Mouse (Mus musculus) E14TG2a.4 (cell line): ENCODE data around the gene Cby3.

Source experiments
- H3K27me3 ChIP-seq: 2 replicates; pipeline ENCODE4 v1.6.1; 2014; ENCODE audit warnings: low read length, control low read depth; ENCODE audit not compliant: insufficient read depth
- H3K36me3 ChIP-seq: 2 replicates; pipeline ENCODE4 v1.6.1; 2014; ENCODE audit warnings: low read length, control low read depth; ENCODE audit not compliant: insufficient read depth
- H3K4me1 ChIP-seq: replicated peaks from 2 replicates; pipeline ENCODE4 v1.6.1; 2014; ENCODE audit warnings: low read depth, low read length, control low read depth
- H3K4me3 ChIP-seq: replicated peaks from 2 replicates; pipeline ENCODE4 v1.5.1; 2014; ENCODE audit warnings: mild to moderate bottlenecking, low read length
- H3K9me3 ChIP-seq: 2 replicates; pipeline ENCODE4 v1.6.1; 2014; ENCODE audit warnings: low read length, control low read depth
- CTCF ChIP-seq: conservative IDR thresholded peaks from 2 replicates; pipeline ENCODE4 v1.5.1; 2014; ENCODE audit warnings: low read length
- NANOG ChIP-seq: IDR thresholded peaks from 2 replicates; pipeline ENCODE4 v1.6.1; 2014; ENCODE audit warnings: borderline replicate concordance, low read length, mixed read lengths
- POU5F1 ChIP-seq: IDR thresholded peaks from 2 replicates; pipeline ENCODE4 v1.6.1; 2014; ENCODE audit warnings: low read length, borderline replicate concordance

Cby3 gene

GRCm38 (mm10) chr11:50370969-50371368, 16.7 kb downstream of the Cby3 start:
- peaks cover 27% of the 10 kb centered on the region for H3K27me3 ChIP-seq

DNA sequence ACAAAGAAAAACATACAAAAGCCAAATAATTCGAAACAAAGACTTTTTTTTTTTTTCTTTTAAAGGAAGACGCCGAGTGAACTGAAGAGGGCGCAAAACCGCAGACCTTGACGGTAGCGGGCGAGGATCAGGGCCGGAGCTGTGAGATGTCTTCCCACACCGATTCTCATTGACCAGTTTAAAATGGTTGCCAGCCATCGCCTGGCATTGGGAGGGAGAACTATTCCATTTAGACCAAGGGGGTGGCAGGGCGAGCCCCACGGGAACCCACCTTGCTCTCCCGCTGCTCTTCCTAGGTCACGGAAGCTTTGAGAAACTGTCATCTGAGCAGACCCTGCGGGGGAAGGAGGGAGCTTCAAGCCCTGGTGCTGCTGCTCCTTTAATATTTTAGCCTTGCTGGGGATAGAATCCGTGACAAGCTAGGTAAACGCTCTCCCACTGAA, 17.2 kb downstream of the Cby3 start:
- peaks cover 42% of the 10 kb centered on the region for H3K4me1 ChIP-seq
- TF ChIP-seq CTCF (peak; percentile 24), NANOG (no peak)

More at GRCm38 (mm10) chr11:50370969-50371368, 16.7 kb downstream of the Cby3 start:
- TF ChIP-seq NANOG (no peak), POU5F1 (no peak)
- no peaks in the 10 kb centered on the region for H3K9me3 ChIP-seq
- no peaks in the 10 kb centered on the region for H3K36me3 ChIP-seq
- peak overlapping the region; percentile 43 for H3K4me3 ChIP-seq
- H3K4me1 ChIP-seq = peaks cover 38% of the 10 kb centered on the region

DNA sequence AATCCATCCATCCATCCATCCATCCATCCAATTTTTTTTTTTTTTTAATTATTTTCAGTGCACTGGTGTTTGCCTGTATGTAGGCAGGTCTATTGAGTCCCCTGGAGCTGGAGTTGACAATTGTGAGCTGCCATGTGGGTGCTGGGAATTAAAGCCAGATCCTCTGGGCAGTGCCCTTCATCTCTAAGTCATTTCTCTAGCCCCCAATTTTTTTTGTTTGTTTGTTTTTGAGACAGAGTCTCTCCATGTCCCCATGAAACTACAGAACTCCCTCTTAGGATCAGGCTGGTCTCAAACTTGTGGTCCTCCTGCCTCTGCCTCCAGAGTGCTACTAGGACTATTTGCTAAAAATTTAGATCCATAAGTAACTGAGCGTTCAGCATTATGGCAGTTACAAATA, 17.6 kb downstream of the Cby3 start:
- TF ChIP-seq CTCF (no peak), NANOG (no peak), POU5F1 (no peak)

More for the DNA sequence above, 17.2 kb downstream of the Cby3 start:
- peaks cover 30% of the 10 kb centered on the region for H3K27me3 ChIP-seq
- H3K4me3 ChIP-seq = peak overlapping the region; percentile 43
- no peaks in the 10 kb centered on the region for H3K36me3 ChIP-seq
- no peaks in the 10 kb centered on the region for H3K9me3 ChIP-seq

DNA sequence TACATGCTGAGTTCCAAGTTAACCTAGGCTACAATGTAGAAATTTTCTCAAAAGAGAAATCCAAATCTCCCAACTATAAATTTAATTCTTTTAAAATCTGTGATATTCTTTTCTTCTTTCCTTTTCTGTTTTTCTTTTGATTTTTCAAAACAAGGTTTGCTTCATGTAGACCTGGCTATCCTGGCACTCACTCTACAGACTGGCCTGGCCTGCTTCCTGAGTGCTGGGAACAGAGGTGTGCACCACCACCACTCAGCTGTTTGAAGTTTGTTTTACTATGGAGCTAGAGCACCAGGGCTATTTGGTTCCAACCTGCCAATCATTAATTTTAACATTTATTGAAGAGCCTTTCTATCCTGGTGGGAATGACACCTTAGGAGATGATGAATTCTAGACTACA, 18.8 kb downstream of the Cby3 start:
- peaks cover 45% of the 10 kb centered on the region for H3K4me1 ChIP-seq
- H3K9me3 ChIP-seq = no peaks in the 10 kb centered on the region
- H3K27me3 ChIP-seq = peaks cover 28% of the 10 kb centered on the region
- H3K36me3 ChIP-seq = no peaks in the 10 kb centered on the region
- H3K4me3 ChIP-seq = no peak overlapping the region
- TF ChIP-seq NANOG (no peak), POU5F1 (no peak), CTCF (no peak)

More for the DNA sequence above, 17.6 kb downstream of the Cby3 start:
- Histone ChIP-seq H3K36me3 (no peaks in the 10 kb centered on the region), H3K4me1 (peaks cover 45% of the 10 kb centered on the region), H3K4me3 (no peak overlapping the region), H3K27me3 (peaks cover 32% of the 10 kb centered on the region), H3K9me3 (no peaks in the 10 kb centered on the region)

DNA sequence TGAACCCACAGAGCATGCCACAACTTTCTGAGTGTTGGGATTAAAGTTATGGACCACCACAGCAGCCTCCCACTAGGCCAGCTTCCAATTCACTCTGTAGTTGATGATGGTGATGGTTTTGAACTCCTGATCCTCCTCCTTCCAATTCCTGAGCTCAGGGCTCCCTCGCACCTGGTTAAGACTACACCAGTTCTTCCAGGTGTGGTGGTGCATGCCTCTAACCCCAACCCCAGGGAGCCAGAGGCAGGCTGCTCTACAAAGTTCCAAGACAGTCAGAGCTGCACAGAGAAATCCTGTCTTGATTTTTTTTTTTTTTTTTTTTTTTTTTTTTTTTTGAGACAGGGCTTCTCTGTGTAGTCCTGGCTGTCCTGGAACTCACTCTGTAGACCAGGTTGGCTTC, 19.4 kb downstream of the Cby3 start:
- Histone ChIP-seq H3K27me3 (peaks cover 28% of the 10 kb centered on the region), H3K36me3 (peaks cover 1% of the 10 kb centered on the region; the same call in 1 of the 2 replicates), H3K9me3 (no peaks in the 10 kb centered on the region), H3K4me1 (peaks cover 45% of the 10 kb centered on the region), H3K4me3 (no peak overlapping the region)
- no peak for TF ChIP-seq CTCF
- TF ChIP-seq NANOG = no peak
- TF ChIP-seq POU5F1 = no peak

DNA sequence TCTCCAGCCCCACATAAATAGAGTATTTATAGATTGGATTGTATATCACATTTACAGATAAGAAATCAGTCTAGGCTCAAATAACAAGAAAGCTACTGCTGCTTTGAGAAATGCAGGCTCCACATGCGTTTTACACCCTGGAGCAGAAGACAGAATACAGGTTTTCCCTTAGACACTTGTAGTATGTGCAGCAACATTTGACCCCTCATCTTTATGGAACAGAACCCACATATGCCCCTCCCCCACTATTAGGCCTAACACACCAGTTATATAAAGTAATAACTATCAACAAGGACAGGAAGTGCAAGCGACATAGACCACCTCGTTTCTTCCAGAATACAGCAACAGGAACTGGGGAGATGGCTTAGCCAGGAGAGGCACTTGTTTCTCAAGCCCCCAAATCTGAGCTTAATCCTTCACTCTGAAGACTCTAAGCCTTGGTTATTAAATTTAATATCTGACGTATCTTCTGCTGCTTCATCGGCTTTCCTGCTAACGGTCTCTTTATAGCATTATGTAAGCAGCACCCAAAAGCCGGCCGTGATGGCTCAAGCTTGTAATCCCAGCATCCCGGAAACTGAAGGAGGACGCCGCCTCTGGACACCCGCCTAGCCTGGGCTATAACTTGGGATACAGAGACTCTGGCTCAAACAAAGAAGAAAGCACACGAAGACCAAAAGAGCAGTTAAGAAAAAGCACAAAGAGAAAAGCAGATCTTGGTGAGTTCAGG, 20.2 kb downstream of the Cby3 start:
- peaks cover 44% of the 10 kb centered on the region for H3K4me1 ChIP-seq
- TF ChIP-seq NANOG (no peak), CTCF (no peak), POU5F1 (no peak)
- no peak overlapping the region for H3K4me3 ChIP-seq
- peaks cover 10% of the 10 kb centered on the region for H3K36me3 ChIP-seq
- peaks cover 28% of the 10 kb centered on the region for H3K27me3 ChIP-seq
- no peaks in the 10 kb centered on the region for H3K9me3 ChIP-seq

- Histone ChIP-seq H3K36me3 (peaks cover 19% of the 10 kb centered on the region), H3K4me1 (peaks cover 43% of the 10 kb centered on the region), H3K4me3 (no peak overlapping the region), H3K9me3 (no peaks in the 10 kb centered on the region), H3K27me3 (peaks cover 28% of the 10 kb centered on the region)
- TF ChIP-seq CTCF (no peak), NANOG (no peak), POU5F1 (no peak)
Measured at GRCm38 (mm10) chr11:50375421-50375820, 21.2 kb downstream of the Cby3 start.

DNA sequence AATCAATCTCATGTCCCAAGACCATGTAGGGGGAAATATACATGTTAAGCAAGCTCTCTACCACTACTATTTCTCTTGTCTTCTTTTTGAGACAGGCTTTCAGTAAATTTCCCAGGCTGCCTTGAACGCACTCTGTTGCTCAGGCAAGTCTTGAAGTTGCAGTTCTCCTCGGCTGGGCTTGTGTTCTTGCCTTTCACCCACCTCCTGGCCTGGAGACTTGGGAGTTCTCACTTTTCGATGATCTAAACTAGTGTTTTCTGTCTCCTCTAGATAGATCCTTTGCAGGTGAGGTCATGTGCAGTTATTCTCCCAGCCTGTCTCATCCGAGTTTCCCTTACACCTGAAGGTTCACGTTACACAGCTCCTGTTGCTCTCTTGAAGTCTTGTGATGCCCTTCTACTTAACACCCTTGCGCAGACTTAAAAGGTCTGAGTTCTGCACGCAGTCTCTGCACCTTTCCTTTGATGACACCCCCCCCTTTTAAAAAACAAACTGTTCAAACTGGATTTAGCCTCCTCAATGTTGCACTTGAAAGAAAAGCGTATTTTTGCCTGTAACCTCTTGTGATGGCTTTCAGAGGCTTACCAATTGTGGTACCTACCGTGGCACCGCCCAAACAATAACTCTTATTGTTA, 22.0 kb downstream of the Cby3 start:
- Histone ChIP-seq H3K4me3 (peak overlapping the region; percentile 98), H3K4me1 (peaks cover 40% of the 10 kb centered on the region), H3K36me3 (peaks cover 23% of the 10 kb centered on the region), H3K9me3 (no peaks in the 10 kb centered on the region), H3K27me3 (peaks cover 28% of the 10 kb centered on the region)
- TF ChIP-seq NANOG (no peak), CTCF (no peak), POU5F1 (no peak)
